Mouse (Mus musculus): Measurements from ENCODE around the gene Ptger3. TPM values are rescaled to one million over a fixed set of nuclear protein-coding genes. Genes with fewer than 3 reads are reported as not detected.

Ptger3 gene
- total RNA-seq (2021): under 1 TPM in 1 of 2 experiments, not detected in 1; 0.89 TPM
- long read RNA-seq, experiment 1: 0 reads
- long read RNA-seq, experiment 2: 0 reads

DNA sequence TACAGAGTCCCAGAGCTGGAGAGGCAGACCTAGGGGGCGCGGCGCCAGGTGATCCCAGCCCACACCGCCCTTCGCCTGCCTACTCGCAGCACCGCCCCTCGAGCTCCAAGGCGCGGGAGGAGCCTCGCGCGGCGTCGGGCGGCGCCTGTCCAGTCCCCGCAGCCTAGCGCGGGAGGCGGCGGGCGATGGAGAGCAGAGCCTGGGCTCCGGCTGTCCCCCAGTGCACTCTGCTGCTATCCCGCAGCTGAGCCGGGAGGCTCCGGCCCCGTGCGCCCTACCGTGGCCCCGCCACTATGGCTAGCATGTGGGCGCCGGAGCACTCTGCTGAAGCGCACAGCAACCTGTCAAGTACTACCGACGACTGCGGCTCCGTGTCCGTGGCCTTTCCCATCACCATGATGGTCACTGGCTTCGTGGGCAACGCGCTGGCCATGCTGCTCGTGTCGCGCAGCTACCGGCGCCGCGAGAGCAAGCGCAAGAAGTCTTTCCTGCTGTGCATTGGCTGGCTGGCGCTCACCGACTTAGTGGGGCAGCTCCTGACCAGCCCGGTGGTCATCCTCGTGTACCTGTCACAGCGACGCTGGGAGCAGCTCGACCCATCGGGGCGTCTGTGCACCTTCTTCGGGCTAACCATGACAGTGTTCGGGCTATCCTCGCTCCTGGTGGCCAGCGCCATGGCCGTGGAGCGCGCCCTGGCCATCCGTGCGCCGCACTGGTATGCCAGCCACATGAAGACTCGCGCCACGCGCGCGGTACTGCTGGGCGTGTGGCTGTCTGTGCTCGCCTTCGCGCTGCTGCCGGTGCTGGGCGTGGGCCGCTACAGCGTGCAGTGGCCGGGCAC, at the start of gene Ptger3:
Gene Ptger3 (plus strand): TSS at position 168 of the 841 bp plus-strand sequence.
- peak; percentile 35 for DNase-seq
- H3K27ac ChIP-seq: no peak within 1 kb of the TSS
- TF ChIP-seq CTCF (IDR thresholded peaks at IDR 0.05): no peak
- intact Hi-C loops (cut with DNase I): no loop called here
- H3K4me3 ChIP-seq: peak within 1 kb of the TSS; percentile 60

DNA sequence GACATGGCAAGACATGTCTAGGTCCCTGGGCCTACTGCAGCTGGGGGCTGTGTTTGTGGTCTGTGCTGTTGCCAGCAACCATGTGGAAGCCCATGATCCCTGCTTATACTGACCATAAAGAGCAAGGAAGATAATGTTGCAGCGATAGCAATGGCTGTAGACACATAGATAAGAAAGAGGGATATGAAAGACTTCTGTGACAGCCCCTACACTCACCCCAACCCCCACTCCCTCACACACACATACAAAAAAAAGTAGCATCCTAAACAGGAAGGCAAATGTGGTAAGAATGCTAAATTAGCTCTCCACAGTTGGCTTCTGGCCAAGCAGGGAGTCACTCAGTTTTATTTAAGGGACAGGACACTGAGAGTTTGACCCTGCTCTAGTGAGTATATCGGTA, 48.7 kb upstream of the Ptger3 start:
- no peak for DNase-seq

DNA sequence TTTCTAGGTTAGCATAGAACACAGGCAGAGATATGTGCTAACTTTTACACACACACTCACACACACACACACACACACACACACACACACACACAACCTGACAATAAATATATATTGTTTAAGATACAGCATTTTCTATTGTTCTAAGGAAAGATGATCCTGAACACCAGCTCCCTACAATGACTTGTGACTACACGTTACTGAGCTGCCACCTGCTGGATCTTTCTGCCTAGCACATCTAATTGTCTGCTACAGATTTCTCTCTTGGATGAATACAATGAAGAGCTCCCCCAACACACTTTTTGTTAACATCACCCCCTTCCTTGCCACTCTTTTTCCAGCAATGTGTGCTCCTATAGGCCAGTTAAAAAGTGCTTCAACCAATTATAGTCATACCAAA, 46.3 kb upstream of the Ptger3 start:
- DNase-seq: no peak
- TF ChIP-seq CTCF (IDR thresholded peaks at IDR 0.05): peak; percentile 34; the same call in 1 of the 2 replicates
- Histone ChIP-seq H3K27ac (no peak overlapping the region), H3K4me3 (no peak overlapping the region)
- intact Hi-C loops (cut with DNase I): no loop called here

More for the DNA sequence above, 48.7 kb upstream of the Ptger3 start:
- intact Hi-C loops (cut with DNase I): no loop called here
- Histone ChIP-seq H3K27ac (no peak overlapping the region), H3K4me3 (no peak overlapping the region)
- no peak for TF ChIP-seq CTCF (IDR thresholded peaks at IDR 0.05)

DNA sequence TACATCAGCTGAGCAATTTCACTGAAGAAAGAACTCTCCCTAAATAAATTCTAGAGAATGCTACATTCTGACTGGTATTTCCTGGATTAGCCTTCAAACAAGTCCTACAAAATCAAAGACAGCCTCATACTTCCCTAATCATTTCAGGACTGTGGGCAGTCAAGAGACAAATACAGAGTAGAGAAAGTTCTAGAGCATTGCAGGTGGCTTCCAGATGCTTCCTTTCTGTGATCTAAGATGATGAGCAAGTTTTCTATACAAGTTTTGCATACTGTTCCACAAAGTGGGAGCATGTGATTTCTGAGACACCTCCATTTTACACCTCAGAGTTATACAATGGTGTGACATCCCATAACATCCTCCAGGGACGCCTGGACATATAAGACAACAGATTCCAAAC, 42.9 kb upstream of the Ptger3 start:
- no peak for TF ChIP-seq CTCF (IDR thresholded peaks at IDR 0.05)
- no peak for DNase-seq
- Histone ChIP-seq H3K27ac (no peak overlapping the region), H3K4me3 (no peak overlapping the region)
- intact Hi-C loops (cut with DNase I): no loop called here

DNA sequence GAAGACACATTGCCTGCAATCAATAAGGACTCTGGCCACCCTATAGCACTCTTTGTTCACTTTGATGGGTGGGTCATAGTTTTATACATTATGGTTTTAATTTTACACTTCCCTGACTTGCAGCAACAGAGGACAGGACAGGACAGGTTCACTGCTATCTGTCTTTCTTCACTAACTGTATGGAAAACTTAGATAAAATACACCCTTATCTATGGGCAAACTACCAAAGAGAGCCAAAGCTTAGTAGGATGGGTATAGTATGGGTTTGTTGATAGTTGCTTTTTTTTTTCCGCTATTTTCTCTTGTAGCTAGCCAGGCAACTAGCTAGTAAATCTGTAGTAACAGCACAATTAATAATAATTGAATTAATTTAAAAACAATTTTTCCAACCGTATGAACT, 35.1 kb upstream of the Ptger3 start:
- Histone ChIP-seq H3K4me3 (no peak overlapping the region), H3K27ac (no peak overlapping the region)
- intact Hi-C loops (cut with DNase I): loop anchor here (10.0 kb wide), 1 partner anchor 503 kb away; the partner anchor contains the start of genes Lrrc40 and Srsf11
- no peak for TF ChIP-seq CTCF (IDR thresholded peaks at IDR 0.05)
- no peak for DNase-seq

DNA sequence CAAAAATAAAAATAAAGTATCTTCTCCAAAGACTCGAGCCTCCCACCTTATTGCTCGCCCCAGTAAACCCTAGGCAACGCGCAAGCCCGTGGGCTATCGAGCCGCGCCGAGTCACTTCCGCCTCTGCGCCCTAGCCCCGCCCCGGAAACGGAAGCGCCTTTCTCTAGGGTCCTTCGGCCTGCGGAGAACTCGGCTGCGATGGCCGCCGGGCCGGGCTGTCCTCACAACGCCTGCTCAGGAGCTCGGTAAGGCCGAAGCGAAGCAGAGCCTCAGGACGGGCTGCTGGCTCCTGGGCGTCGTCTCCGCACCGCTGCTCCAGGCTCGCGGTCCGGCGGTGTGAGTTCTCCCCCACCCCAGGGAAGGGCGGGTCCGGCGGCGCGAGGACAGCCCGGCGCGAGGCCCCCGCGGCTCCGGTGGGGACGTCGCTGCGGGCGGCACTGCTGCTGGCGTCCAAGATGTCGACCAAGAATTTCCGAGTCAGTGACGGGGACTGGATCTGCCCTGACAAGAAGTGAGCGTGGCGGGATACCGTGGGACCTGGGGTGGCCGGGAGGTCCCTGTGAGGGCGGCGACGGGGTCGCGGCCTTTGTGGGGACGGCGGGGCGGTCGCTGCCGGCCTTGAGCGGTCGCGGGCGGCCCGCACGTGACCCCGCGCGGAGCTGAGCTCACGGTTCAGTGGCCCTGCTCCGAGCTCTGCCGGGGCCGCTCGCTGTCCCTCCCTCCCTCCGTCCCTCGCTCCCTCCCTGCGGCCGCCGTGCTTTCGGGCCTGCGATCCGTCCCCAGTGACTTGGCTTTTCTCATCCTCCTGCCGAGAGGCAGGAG, 32.5 kb upstream of the Ptger3 start, which contains the start of gene Zranb2:
Gene Zranb2 (plus strand): TSS at position 197 of the 822 bp plus-strand sequence.
- peak; percentile 97 for DNase-seq
- H3K4me3 ChIP-seq: peak within 1 kb of the TSS; percentile 97
- no peak for TF ChIP-seq CTCF (IDR thresholded peaks at IDR 0.05)
- peak within 1 kb of the TSS; percentile 99 for H3K27ac ChIP-seq
- intact Hi-C loops (cut with DNase I): loop anchor here (10.0 kb wide), 1 partner anchor 501 kb away; the partner anchor contains the start of genes Lrrc40 and Srsf11

DNA sequence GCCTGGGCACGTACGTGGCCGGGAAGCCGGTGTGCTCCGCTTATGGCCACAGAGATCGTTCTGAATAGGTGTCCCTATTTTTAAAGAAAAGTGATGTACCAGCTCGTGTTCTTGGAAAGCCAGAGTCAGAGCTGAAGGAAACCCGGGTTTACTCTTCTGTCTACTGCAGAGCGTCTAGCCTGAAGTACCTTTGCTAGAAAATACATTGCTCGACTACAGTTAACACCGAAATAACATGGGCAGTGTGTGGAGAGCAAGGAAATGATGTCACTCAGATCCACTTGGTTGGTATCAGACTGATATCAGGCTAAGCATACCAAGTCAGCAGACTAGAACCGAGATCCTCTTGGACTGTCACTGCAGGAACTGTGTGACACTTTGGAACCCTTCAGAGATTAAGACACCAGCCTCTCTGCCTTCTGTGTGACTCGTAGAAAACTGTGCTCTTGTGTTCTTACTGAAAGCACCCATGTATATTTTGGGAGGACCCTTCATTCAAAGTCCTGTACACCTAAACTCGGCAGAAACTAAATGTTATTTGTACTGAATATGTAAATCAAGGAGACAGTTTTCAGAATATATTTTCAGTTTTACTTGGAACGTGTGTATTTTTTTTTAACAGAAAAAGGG, 31.8 kb upstream of the Ptger3 start:
- peak overlapping the region; percentile 99 for H3K27ac ChIP-seq
- intact Hi-C loops (cut with DNase I): loop anchor here (10.0 kb wide), 1 partner anchor 500 kb away; the partner anchor contains the start of genes Lrrc40 and Srsf11
- TF ChIP-seq CTCF (IDR thresholded peaks at IDR 0.05): no peak
- H3K4me3 ChIP-seq: peak overlapping the region; percentile 97
- DNase-seq: no peak

DNA sequence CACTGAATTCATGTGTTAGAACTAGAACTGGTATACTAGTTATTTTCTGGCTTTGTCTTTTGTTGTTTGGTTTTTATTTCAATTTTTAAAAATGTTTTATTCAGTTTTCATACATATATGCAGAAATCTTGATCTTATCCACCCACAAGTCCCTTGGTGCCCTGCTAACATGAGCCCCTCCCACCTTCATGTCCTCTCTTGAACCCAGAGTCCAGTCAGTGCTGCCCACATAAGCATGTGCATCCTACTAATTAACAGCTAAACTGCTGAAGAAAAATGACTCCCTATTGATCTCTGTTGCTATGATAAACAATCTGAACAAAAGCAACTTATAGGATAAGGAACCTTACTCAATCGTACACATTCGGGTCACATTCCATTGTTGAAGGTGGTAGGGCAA, 17.4 kb upstream of the Ptger3 start:
- no peak for TF ChIP-seq CTCF (IDR thresholded peaks at IDR 0.05)

DNA sequence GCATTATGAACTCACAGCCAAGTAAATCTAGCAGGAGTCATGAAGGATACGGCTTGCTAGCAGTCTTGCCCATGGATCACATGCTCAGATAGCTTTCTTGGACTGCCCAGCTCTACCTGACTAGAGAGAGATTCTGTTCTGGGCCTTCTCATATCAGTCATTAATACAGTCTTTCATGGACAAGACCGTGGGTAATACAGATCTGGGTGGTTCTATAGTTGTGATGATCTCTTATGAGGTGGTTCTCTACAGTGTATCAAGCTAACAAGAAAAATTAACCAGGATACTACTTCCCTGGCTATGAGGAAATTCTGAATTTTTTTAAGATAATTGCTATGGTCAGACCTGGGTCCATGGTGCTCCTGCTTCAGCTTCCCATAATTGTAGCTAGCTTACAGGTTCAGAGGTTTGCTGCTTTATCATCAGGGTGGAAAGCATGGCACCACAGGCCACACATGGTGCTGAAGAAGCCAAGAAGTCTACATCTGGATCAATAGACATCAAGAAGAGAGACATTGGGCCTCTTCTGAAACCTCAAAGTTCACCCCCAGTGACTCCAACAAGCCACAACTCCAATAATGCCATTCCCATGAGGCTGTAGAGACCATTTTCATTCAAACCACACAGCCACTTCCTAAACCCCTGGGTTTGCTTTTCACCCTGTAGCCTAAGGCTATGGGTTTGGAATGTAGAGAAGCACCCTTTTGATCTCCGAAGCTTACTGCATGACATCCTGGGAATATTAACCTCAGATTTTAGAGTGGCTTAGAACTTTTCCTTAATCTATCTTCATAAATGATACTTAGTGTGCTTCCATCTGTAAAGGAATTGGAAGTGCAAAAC, 16.7 kb upstream of the Ptger3 start:
- H3K4me3 ChIP-seq: no peak overlapping the region
- H3K27ac ChIP-seq: no peak overlapping the region
- TF ChIP-seq CTCF (IDR thresholded peaks at IDR 0.05): no peak
- no peak for DNase-seq
- intact Hi-C loops (cut with DNase I): no loop called here

More for the DNA sequence above, 17.4 kb upstream of the Ptger3 start:
- H3K27ac ChIP-seq: no peak overlapping the region
- no peak overlapping the region for H3K4me3 ChIP-seq
- intact Hi-C loops (cut with DNase I): no loop called here
- DNase-seq: no peak

DNA sequence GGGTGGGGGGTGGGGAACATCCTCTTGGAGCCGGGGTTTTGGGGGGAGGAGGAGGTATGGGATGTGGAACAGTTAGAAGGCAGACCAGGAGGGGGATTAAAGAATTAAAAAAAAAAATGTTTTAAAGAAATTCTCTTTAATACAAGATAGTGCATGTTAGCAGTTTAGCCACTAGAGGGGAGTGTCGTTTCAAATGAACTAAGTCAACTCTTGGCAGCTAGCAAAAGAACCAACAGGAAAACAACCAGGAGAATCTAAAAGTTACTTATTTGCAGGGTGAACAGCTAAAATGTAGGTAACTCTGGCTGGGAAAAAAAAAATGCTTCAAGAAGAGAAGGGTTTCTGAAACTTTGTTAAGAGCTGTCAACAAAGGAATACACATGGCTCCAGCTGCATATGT, 1.5 kb upstream of the Ptger3 start:
- Histone ChIP-seq H3K27ac (no peak overlapping the region), H3K4me3 (no peak overlapping the region)
- no peak for DNase-seq
- intact Hi-C loops (cut with DNase I): loop anchor here (2.0 kb wide), 1 partner anchor 152 kb away; no protein-coding TSS in a partner anchor
- peak; percentile 59 for TF ChIP-seq CTCF (IDR thresholded peaks at IDR 0.05)

DNA sequence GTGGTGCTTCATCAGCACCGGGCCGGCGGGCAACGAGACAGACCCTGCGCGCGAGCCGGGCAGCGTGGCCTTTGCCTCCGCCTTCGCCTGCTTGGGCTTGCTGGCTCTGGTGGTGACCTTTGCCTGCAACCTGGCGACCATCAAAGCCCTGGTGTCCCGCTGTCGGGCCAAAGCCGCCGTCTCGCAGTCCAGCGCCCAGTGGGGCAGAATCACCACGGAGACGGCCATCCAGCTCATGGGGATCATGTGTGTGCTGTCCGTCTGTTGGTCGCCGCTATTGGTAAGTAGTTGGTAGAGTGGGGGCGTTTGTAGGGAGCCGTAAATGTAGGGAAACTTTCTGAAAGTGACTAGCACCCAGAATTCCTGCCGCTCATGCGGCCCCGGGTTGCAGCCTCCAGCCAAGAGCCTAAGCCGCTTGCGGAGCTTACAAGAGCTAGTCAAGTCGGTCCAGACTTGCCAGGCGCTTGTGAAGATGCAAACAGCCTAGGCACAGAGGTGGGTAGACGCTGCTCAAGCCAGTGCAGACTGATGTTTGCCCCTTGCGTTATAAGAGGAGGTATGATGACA, 957 bp downstream of the Ptger3 start:
- peak overlapping the region; percentile 60 for H3K4me3 ChIP-seq
- intact Hi-C loops (cut with DNase I): no loop called here
- no peak for DNase-seq
- no peak overlapping the region for H3K27ac ChIP-seq
- no peak for TF ChIP-seq CTCF (IDR thresholded peaks at IDR 0.05)
